Mouse (Mus musculus) gonadal fat pad, adult 2 months (tissue): ENCODE data around the gene Magi1. TPM values are rescaled to one million over a fixed set of nuclear protein-coding genes. Genes with fewer than 3 reads are reported as not detected.

Experiments
- DNase-seq: peaks from one replicate; pipeline ENCODE4 v3.0.0-alpha.2; 2012; ENCODE audit warnings: low read depth
- polyA plus RNA-seq: library from polyadenylated mRNA; depleted of rRNA; stranded (reverse); fragments of >200 nt; gene quantifications from 2 replicates; pipeline ENCODE4 v1.2.3, GENCODE M21; 2012

Gene Magi1
- polyA plus RNA-seq, 1 experiment = 6.0 TPM

DNA sequence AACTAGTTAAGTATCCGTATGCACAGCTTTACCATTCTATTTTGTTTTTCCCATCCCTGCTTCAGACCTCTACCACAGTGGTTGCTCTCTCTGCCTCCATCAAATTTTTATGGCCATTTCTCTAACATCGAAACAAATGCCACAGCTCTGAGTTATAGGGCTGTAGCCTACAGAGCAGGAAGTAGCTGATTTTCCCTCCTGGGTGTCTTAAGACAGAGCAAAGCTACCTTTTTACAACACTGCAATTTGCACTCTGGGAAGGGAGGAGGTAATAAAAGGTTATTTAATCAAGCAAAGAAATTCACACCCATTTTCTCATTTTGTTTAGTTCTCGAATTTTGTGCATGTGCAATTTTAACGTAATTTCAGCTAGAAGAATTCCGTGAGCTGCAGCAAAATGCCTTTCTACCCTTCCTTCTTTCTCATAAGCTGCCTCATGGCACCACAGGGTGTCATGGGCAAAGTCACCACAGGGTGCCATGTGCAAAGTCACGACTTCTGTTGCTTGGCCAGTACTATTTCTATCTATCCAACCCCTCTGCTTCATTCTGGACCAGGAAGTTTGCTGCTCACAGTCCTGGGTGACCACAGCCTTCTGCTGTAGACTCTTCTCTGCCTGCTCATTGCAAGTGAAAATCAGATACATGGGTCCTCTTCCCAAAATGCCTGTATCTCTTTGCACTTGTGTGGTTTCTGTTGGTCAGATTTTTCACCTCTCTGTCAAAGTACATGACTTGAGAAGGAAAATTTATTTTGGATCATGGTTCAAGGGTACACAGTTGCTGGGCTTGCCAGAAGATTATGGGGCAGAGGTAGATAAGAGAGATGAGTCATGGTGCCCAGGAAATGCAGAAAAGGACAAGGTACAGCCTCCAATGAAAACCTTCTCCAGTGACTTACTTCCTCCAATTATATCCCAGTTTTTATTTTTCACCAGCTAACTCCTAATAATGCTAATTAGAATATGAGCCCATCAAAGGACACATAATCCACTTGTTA, 167.0 kb downstream of the Magi1 start:
- no peak for DNase-seq

DNA sequence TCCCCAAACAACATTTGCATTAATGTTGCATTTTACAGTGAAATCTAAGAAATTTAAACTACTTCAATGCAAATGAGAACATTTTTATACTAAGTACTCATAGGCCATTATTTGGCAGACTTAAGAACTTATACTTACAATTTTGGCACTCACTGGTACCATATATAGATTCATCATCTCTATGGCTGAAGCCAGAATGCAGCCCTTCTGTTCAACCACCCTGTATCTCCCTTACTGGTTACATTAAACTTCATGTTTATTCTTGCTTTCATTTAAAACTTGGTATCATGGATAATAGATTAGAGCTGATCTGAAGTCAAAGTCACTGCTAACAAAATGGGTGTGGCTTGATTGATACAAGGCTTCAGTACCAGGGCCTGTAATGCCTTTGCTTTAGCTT, 171.9 kb downstream of the Magi1 start:
- DNase-seq = no peak

- no peak for DNase-seq
These were observed 176.2 kb downstream of the Magi1 start for GRCm38 (mm10) chr6:94107401-94108107.

GRCm38 (mm10) chr6:94103581-94103980, 180.1 kb downstream of the Magi1 start:
- no peak for DNase-seq

- DNase-seq = no peak
These were observed 182.5 kb downstream of the Magi1 start for GRCm38 (mm10) chr6:94101256-94101655.

GRCm38 (mm10) chr6:94094924-94095685, 188.6 kb downstream of the Magi1 start:
- no peak for DNase-seq

DNA sequence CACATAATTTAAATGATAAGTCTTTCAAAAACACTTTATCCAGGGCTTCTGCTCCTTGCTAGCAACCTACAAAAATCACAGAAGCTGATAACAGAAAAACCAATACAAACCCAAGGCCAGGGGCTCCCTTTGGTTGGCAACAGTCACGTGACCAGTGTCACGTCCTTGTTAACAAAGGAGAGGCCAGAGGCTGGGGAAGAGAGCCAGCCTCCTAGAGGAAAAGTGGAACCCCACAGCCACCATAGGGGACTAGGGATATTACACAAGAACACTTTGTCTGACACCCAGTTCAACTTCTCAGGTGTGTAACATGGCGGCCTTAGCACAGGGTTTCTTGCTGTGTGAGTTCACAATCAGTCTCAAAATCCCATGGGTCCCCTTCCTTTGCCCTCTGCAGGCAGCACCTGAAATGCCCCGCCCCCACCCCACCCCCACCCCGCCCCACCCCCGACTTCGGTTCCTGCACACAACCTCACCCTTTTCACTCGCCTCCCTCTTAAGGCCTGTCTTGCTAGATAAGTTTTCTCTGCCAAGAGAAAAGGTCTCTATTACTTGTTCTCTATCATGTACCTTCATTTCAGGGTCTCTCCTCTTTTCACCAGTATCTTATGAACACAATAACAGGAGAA, 190.6 kb downstream of the Magi1 start:
- no peak for DNase-seq

DNA sequence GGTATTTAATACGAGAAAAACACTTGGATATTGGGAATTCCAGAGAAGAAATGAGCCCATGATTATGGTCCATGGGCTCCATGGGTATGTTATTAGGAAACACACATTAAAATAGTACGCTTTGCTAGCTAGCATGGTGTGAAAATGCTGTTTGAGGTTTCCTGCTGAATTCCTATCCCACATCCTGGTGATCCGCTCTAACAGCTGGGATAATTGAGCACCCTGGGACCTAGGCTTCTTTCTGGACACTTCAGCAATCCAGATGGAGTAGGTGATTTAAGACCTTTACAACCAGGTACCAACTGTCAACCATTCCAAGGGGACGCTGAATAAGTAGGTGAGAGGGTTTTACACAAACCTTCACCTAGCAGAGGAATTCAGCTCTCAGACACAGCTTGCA, 191.2 kb downstream of the Magi1 start:
- DNase-seq = no peak

GRCm38 (mm10) chr6:94086855-94087254, 196.9 kb downstream of the Magi1 start:
- no peak for DNase-seq

DNA sequence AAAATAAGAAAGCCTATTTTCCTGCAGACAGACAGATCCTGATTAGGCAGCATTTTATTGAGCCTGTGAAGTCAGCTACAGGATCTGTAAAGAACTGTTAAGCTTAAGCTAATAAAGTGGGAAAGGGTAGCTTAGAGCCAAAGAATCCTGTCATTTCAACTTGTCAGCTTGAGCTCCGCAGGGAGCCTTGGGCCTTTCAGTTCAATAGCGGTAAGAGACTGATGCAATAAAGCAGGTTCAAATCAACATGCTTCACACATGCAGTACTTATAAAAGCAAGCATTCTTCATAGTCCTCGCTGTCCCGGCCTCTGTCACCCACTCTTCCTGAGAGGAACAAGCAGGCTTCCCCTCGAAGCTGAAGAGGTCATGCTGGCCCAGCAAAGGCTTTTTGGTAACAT, 199.0 kb downstream of the Magi1 start:
- no peak for DNase-seq

- no peak for DNase-seq
These were observed 200.3 kb downstream of the Magi1 start for GRCm38 (mm10) chr6:94083459-94083858.

GRCm38 (mm10) chr6:94080933-94081545, 202.7 kb downstream of the Magi1 start:
- no peak for DNase-seq

DNA sequence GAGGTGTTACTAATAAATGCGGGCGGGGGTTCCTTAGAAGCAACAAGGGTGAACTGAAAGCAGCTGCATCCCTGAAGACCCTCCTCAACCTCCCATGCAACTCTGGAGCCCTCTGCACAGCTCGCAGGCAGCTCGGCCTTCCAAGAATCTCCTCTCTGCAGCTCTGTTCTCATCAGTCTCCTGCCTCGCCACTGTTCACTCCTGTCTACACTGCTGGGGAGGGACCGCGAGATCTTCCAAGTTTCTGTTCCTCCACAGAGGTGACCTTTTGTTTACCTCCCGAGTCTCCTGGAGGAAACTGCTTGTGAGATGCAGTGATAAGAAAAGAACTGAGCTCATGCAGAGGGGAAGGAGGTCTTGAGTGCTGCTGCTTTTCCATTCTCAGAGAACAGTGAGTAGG, 204.8 kb downstream of the Magi1 start:
- DNase-seq = no peak

DNA sequence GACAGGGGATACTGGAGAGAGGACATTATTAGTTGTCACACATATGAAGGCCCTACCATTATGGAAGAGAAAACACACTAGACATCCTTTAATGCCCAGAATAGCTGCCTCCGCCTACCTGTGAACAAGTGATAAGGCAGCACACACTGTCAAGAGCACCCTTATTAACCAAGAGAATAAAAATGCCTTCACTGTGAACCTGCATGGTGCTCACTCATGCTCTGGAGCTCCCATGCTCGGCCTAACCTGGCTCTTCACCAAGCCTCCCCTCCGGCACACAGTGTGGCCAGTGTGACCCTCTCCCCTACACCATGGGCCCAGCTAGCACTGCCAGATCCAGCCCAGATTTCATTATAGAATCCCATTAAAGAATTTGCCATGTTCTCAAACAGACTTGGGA, 206.7 kb downstream of the Magi1 start:
- no peak for DNase-seq

DNA sequence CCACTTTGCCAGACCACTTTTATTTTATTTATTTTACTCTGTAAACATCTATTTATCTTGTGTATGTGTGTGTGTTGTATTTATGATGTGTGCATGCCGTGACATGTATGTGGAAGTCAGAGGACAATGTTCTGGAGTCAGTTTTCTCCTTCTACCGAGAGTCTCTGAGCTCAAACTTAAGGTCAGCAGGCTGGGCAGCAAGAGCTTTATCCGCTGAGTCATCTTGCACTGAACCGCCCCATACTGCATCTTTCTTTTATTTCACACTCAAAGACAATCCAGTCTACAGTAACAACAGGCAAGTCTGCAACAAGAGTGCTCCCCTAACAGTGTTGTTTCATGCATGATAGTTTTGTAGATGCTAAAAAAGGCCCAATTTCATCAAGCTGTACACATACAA, 207.7 kb downstream of the Magi1 start:
- no peak for DNase-seq

- no peak for DNase-seq
These were observed 208.5 kb downstream of the Magi1 start for GRCm38 (mm10) chr6:94075228-94075627.

DNA sequence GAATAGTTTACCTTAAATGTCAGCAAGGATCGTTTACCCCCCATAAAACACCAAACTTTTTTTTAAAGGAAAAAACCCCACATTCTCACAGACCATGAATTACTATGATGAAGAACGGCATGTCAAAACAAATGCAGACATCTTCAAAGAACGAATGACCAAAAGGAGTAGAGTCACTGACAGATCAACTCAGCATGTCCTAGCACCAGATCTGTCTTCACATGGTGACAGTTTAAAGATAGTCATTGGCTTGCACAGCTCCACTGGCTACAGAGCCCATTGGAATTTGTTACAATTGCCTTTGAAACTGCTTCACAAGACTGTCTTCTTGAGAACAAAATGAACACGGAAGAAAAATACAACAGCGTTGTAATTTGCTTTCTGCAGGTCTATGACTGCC, 212.0 kb downstream of the Magi1 start:
- DNase-seq = no peak

DNA sequence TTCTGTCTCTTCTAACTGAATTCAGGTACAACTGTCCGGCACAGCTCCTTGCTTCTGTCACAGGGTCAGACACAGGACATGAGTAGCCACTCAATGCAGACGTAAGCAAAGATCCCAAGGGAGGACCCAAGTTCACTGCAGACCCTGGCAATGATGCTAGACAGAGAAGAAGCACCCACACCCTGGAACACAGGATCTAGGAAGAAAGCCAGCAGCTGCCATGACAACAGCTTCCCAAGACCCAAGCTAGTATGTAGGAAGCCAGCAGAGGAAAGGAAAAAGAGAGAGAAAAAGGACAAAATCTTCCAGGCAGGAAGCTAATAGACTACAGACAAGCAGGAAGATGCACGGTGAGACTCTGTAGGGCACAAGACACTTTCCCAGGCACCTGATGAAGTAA, 213.0 kb downstream of the Magi1 start:
- no peak for DNase-seq

DNA sequence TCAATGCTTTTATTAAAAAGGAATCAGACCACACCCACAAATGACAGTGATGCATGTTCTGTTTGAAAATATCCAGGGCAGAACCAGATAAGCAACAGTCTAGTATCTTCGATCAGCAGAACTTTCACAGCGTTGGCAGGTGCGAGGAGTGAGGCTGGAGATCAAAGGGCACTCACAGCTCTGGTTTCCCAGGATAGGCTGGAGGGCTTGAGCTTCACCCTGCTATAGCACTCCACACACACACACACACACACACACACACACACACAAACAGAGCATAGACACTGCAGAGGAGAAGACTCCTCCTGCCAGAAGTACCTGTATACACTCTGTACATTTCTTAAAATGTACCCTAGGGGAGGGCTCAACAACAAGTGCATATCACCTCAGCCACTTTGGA, 214.3 kb downstream of the Magi1 start:
- no peak for DNase-seq

GRCm38 (mm10) chr6:94067741-94068450, 215.8 kb downstream of the Magi1 start:
- DNase-seq = no peak

- no peak for DNase-seq
These were observed 218.9 kb downstream of the Magi1 start for GRCm38 (mm10) chr6:94064832-94065231.
